Mouse (Mus musculus) E14TG2a.4 (cell line): ENCODE data around the gene Cacng7.

Experiments
- CTCF ChIP-seq: conservative IDR thresholded peaks from 2 replicates; pipeline ENCODE4 v1.5.1; 2014; ENCODE audit warnings: low read length
- POU5F1 ChIP-seq: IDR thresholded peaks from 2 replicates; pipeline ENCODE4 v1.6.1; 2014; ENCODE audit warnings: low read length, borderline replicate concordance

DNA sequence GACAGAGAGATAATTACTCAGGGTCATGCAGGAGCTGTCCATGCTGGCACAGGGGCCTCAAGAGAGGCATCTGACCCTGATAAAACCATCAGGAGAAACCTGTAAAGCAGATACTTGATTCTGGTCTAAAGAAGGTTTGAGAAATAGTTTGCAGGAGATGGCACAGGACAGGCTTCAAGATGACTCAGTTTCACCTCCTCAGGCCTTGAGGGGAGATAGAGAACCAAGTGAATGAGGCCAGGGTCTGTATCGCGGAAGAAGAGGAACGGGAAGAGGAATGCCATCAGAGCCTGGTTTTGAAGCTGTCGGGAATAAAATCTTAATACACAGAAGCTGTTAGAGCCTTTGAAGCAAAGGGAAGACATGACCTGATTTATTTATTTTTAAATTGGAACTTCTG lies 15.1 kb upstream of the Cacng7 start:
- TF ChIP-seq CTCF (no peak), POU5F1 (no peak)
